Mouse (Mus musculus) activated CD4-positive, CD25-positive, alpha-beta regulatory T cell (primary cell): Measurements from ENCODE around the gene Slc19a2. TPM values are rescaled to one million over a fixed set of nuclear protein-coding genes. Genes with fewer than 3 reads are reported as not detected.

ENCODE experiments used
- polyA plus RNA-seq, 2 experiments: library from polyadenylated mRNA; unstranded; fragments of 100-300 nt; shearing (Covaris generic); gene quantifications; one replicate each; pipeline ENCODE4 v1.2.1; 2017

The Slc19a2 gene
- 1 to 10 TPM; 6.2 to 6.9 TPM for polyA plus RNA-seq

DNA sequence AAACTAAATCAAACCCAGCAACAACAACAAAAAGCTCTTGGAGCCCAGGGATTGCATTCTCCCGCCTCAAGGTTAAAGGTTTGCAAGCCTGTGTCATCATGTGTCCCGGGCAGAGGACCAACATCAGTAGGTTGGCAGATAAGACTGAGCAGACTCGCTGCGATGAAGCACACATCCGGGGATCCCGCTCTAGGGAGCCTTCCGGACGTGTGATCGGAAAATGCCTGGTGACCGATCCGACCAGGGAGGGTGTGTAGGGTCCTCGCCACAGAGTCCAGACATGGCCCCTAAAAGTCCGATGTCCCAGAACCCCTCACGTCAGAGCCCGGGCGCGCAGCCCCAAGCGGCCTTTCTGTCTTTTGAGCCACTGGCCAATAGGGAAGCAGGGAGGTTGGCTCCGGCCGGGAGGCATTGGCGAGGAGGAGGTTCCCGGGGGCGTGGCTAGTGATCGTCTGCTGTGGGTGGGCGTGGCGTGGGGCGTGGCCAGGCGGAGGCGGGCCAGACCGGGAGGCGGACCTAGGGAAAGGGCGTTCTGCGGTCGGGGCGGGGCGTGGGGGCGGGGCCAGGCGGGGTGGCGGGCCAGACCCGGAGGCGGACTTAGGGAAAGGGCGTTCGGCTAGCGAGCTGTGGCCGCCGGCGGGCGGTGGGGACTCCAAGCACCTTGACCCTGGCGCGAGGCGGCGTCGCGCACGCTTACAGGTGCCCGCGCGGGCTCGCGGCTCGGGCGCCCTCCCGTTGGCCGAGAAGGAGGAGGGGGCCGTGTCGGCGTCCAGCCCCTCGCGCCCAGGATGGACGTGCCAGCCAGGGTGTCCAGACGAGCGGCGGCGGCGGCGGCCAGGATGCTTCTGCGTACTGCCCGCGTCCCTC is at the start of gene Slc19a2:
Slc19a2 (plus strand) TSS at position 582 of the 867 bp plus-strand sequence.

GRCm38 (mm10) chr1:164275455-164275954 is 26.7 kb downstream of the Slc19a2 start, which contains the start of gene Ccdc181:
TSS of gene Ccdc181 (plus strand) at chr1:164275585.

GRCm38 (mm10) chr1:164303821-164304220 is 55.0 kb downstream of the Slc19a2 start, which contains the start of gene Nme7:
TSS of gene Nme7 (plus strand) at chr1:164304121.

DNA sequence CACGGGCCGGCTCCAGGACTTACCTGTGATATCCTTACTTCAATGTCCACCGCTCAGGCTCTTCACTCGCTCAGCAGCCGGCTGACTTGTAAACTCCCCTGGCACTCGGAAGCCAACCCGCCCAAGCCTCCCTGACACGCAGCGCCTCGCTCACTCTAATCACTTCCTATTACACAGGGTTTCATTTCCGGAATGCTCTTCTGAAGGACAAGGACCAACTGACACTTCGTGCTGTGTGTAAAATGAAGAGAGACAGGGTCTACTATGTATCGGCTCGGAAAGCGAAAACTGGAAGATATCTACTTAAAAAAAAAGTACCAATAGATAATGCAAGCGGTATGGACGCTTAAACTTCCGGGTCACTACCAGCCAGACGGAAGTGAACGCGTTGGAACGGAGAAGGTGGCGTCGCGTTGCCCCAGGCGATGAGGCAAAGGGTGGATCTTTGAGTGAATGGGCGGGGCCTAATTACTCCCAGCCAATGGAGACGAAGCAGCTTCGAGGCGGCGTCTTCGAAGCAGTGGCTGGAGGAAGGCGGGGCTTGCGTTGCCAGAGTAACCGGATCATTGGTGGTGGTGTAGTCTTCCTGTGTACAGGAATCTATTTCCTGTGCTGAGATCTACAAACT is 58.4 kb downstream of the Slc19a2 start, which contains the start of gene Blzf1:
Blzf1 (minus strand) TSS at position 366 of the 628 bp plus-strand sequence.

Other genes starting within 250 kb of the Slc19a2 start
- under 1 TPM; 0.29 to 0.33 TPM for gene Sele, start 200.8 kb upstream of the Slc19a2 start, polyA plus RNA-seq
- gene Sell, start 187.1 kb upstream of the Slc19a2 start, polyA plus RNA-seq: 100 to 1,000 TPM; 764 to 994 TPM
- gene Selp, start 133.8 kb upstream of the Slc19a2 start, polyA plus RNA-seq: 10 to 100 TPM in 1 of 2 experiments, 1 to 10 TPM in 1; 1.2 to 10.3 TPM
- gene F5, start 97.2 kb upstream of the Slc19a2 start, polyA plus RNA-seq: under 1 TPM; 0.06 to 0.44 TPM
- 1 to 10 TPM; 6.2 to 9.7 TPM for gene Ccdc181, start 26.5 kb downstream of the Slc19a2 start, polyA plus RNA-seq
- 10 to 100 TPM; 11.5 to 14.5 TPM for gene Nme7, start 55.1 kb downstream of the Slc19a2 start, polyA plus RNA-seq
- 10 to 100 TPM; 14.8 to 21.0 TPM for gene Blzf1, start 58.4 kb downstream of the Slc19a2 start, polyA plus RNA-seq
- 10 to 100 TPM; 12.4 to 51.9 TPM for gene Atp1b1, start 209.3 kb downstream of the Slc19a2 start, polyA plus RNA-seq